Mouse (Mus musculus) layer of hippocampus, postnatal 25 days (tissue): Measurements from ENCODE around the gene Tmem132b. TPM values are rescaled to one million over a fixed set of nuclear protein-coding genes. Genes with fewer than 3 reads are reported as not detected.
A peak's percentile ranks its signal among the peaks of the same experiment; 100 is the strongest.
"Not testable (repeated sequence)": the region's sequence is repeated elsewhere in the genome, so short reads cannot be mapped to it uniquely, and the experiment has no call there.

Source experiments
- DNase-seq, 2 experiments: peaks; one replicate each; pipeline ENCODE4 v3.0.0; 2022; ENCODE audit warnings: mixed read lengths in 2 of 2, low spot score in 1 of 2; ENCODE audit errors: extremely low spot score in 1 of 2
- total RNA-seq, 2 experiments: library from RNA; stranded (reverse); gene quantifications; 2 replicates each; pipeline ENCODE4 v1.2.3; 2021

The Tmem132b gene
- 100 to 1,000 TPM; 108 to 121 TPM for total RNA-seq

GRCm38 (mm10) chr5:125531634-125532033, at the start of gene Tmem132b:
TSS of gene Tmem132b (plus strand) at chr5:125531774.
- DNase-seq = peak in 1 of 2 experiments; percentile 53

GRCm38 (mm10) chr5:125482474-125482873, 49.1 kb upstream of the Tmem132b start:
- no peak for DNase-seq

- DNase-seq = no peak
These were observed 47.6 kb upstream of the Tmem132b start for GRCm38 (mm10) chr5:125483712-125484611.

- no peak for DNase-seq
These were observed 46.4 kb upstream of the Tmem132b start for GRCm38 (mm10) chr5:125485031-125485778.

GRCm38 (mm10) chr5:125486088-125486487, 45.5 kb upstream of the Tmem132b start:
- no peak for DNase-seq

- no peak for DNase-seq
These were observed 44.0 kb upstream of the Tmem132b start for GRCm38 (mm10) chr5:125487375-125488115.

GRCm38 (mm10) chr5:125488116-125488455, 43.5 kb upstream of the Tmem132b start:
- DNase-seq = no peak

GRCm38 (mm10) chr5:125488953-125489352, 42.6 kb upstream of the Tmem132b start:
- DNase-seq = not testable (repeated sequence)

GRCm38 (mm10) chr5:125491107-125491506, 40.5 kb upstream of the Tmem132b start:
- DNase-seq = no peak

- DNase-seq = peak in 1 of 2 experiments; percentile 47
These were observed 39.0 kb upstream of the Tmem132b start for GRCm38 (mm10) chr5:125492379-125493092.

- no peak for DNase-seq
These were observed 38.5 kb upstream of the Tmem132b start for GRCm38 (mm10) chr5:125493093-125493423.

GRCm38 (mm10) chr5:125495655-125496054, 35.9 kb upstream of the Tmem132b start:
- DNase-seq = no peak

- DNase-seq = peak; percentile 61 to 83
These were observed 33.6 kb upstream of the Tmem132b start for GRCm38 (mm10) chr5:125497821-125498600.

- no peak for DNase-seq
These were observed 30.1 kb upstream of the Tmem132b start for GRCm38 (mm10) chr5:125501505-125501904.

GRCm38 (mm10) chr5:125502186-125502585, 29.4 kb upstream of the Tmem132b start:
- no peak for DNase-seq

- no peak for DNase-seq
These were observed 27.9 kb upstream of the Tmem132b start for GRCm38 (mm10) chr5:125503628-125504027.

GRCm38 (mm10) chr5:125504692-125505091, 26.9 kb upstream of the Tmem132b start:
- DNase-seq = no peak

GRCm38 (mm10) chr5:125505968-125506367, 25.6 kb upstream of the Tmem132b start:
- no peak for DNase-seq

- DNase-seq = peak in 1 of 2 experiments; percentile 48
These were observed 24.0 kb upstream of the Tmem132b start for GRCm38 (mm10) chr5:125507582-125507981.
